Mouse (Mus musculus): Measurements from ENCODE around the gene Gm37240.

The Gm37240 gene

DNA sequence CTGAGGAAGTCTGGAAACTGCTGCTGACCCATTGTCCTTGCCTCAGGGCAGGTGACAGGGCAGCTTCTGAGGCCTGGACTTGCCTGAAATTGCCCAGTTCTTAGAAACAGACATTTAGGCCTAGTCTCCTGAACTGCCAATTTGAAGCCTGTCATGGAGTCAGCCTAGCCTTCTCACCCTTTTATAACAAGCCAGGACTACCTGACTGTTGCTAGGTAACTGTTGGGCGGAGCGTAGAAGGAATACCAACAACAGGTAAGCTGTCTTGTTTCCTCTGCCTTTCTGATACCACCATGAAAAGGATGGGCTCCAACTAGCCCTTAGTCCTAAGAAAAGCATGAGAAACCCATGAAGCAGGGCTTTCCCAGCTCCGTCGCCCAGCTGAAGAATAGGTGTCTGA, 570.0 kb downstream of the Gm37240 start:
- DNase-seq, result no peak

DNA sequence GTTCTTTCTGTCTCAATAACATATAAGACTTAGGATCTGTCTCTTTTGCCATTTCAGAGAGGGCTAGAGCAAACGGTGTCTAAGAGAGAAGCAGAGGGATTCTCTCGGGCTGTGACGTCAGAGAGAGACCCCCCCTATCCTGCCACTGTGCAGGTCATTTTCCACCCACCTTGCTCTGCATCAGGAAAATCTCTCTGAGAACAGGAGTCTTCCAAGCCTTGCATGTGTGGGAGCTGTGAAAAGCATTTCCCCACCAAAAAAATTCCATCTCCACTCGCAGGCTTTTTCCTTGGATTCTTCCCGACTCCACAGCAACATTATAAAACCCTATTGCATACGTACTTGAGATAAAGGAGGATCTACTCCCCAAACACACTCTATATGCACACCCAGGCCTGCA, 572.4 kb downstream of the Gm37240 start:
- no peak for DNase-seq

DNA sequence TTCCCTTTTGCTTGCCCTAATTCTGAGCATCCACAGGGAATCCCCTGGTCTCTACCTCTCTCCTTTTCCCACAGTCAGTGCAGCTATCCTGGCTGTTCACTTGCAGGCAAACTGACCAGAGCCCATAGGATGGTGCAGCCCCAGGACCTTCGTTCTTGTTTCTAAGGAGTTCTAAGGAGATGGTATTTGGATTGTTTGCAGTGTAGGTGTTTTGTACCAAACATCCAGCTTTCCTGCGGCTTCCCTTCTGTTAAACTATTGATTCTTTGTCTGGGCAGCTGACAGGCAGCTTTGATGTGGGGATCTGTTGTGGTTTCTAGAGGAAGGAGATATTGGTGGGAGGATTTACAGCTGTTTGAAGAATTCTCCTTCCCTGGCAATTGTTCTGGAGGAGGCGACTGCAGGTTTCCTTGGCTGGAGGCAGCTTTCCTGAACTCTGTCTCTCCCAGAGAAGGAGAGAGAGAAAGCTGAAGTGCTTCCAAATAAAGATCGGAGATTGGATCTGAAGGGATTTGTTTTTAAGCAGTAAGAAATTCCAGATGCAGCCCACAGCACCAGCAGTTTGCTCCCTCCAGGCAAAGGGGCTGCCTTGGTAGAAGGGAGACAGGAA, 573.6 kb downstream of the Gm37240 start:
- DNase-seq, result no peak

DNA sequence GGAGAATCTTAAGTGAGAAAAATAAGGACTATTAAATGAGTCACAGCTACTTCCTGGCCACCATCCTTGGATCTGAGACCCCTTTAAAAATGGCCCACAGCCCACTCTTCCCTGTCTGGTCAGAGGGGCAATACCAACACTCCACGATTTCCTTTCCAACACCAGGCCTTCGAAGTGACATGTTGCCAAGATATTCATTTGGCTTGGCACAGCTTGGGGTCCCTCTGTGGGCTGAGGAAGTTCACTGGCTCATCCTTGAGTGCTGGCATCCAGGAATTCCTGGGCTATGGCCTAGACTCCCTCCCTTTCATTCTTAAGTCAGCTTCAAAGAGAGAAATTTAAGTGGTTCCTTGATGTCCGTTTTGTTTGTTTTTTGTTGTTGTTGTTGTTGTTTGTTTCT, 576.1 kb downstream of the Gm37240 start:
- DNase-seq, result no peak

DNA sequence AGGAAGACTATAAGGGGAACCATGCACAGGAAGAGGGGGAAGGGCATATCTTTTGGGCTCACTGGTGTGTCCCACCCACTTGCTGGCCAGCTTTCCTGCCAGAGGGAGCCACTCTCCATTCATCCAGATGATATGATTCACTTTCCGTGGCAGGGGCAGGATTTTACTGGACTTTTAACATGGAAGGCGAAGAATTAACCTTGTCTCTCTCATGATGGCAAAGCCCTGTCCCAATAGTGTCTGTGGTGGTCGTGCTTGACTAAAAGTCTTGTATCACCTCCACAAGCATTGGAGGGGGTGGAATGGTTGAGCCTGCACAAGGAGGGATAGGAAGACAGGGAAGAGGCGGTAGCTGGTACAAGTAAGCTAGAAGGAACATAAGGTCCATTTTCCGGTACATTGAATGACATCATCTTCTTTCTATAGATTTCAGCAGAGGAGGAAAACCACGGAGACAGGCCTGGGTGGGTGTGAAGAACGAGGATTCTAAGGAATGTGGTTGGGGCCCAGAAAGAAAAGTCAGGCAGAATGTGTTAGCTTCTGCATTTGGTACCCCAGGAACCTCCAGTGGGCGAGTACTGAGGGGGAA, 576.8 kb downstream of the Gm37240 start:
- DNase-seq, result no peak

DNA sequence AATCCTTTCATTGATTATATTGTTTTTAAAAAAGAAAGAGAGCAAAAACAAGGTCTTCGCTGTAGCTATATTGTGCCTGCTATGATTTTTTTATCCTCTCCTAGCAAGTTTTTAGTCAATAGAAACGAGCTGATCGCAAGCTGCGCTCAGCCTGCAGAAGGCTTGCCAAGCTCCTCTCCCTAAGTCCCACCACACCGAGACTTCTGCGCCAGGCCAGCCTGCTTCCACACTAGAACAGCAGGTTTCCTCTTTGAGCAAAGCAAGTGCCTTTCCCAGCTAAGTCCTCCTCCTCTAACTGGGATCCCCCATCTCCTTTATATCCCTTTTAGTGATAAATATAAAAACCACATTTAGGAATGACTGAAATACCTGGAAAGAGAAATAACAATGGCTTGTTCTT, 578.1 kb downstream of the Gm37240 start:
- DNase-seq, result no peak

DNA sequence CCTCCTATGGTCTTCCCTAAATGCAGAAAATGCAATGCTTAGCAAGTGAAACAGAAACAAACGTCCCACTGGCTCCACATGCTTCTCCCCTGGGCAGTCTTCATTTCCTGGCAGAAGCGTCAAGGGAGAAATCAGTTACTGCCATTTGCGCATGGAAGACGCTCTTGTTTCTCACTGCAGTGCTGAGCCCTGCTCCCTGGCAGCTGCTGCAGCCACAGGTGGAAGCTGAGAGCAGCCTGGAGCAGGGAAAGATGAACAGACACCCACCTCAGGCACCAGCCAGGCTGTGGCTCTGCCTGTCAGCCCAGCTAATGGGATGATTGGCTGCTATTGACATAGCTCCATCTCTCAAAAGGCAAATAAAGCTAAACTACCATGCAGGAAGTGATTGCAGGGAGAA, 578.6 kb downstream of the Gm37240 start:
- DNase-seq, result no peak

DNA sequence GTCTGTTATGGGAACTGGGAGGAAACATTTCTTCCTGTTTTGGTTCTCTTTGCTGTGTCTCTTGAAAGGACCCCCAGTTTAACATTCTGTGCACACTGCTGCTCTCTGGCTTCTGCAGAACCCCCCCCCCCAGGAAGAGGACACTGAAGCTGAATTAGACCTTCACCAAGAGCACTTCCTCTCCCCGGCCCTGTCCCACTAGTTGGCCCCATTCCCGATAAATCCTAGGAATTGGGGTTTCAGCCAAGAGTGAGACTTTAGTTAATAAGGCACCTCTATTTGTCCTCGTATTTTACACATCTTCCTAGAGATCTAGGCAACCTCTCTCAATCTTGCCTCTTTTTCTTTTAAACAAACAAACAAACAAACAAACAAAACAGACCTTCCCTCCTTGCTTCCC, 585.5 kb downstream of the Gm37240 start:
- DNase-seq, result no peak

DNA sequence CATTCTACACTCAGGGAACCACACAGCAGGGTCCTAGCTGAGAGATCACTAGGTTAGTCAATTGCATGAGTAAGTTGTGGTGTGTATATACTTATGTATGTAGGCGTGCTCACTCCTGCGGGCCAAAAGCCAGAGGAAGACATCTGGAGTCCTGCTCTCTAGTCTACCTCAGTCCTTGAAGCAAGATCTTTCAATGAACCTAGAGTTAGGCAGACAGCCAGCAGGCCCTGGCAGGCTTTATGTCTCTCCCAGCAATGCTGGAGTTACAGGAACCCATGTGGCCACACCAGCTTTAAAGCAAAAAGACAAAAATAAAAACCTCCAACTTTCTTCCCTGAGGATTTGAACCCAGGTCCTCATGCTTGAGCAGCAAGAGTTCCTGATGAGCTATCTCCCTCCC, 586.0 kb downstream of the Gm37240 start:
- DNase-seq, result no peak

DNA sequence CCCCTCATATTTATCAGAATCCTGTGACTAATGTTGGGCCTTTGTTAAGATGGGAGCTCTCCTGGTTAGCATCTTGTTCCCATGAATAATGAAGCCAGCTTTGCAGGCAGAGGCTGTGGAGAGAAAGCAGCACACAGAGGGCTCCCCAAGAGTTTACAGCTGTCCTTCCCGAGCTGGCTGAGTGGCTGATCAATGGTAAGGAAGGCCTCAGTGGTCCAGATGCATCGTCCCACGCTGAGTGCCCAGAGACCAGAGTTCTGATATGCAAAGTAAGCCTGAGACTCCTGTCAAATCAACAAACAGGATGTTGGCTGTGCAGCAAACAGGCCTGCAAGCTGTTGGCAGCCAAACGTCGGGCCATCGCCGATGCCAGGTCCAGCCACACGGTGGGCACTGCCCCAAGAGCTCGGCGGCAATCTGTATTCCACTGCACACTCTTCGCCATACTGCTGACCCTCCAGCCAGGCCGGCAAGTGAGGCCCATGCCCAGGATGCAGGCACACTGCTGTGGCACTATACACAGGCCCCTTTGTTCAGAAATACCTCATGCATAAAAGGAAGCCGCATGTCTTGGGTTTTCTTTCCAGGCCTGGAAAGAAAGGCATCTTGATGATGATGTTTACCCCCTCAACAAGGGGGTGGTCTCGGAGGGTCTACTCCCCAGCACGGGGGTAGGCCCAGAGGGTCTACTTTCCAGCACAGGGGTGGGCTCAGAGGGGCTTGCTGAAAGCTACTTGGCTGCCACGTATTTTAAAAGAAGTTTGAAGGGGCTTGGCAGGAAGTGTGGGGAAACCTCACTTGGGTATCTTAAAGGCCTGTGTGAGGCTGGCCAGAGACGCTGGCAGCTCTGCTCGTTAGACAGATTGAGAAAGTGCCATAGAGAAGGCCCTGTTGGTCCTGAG, 587.4 kb downstream of the Gm37240 start:
- no peak for DNase-seq

DNA sequence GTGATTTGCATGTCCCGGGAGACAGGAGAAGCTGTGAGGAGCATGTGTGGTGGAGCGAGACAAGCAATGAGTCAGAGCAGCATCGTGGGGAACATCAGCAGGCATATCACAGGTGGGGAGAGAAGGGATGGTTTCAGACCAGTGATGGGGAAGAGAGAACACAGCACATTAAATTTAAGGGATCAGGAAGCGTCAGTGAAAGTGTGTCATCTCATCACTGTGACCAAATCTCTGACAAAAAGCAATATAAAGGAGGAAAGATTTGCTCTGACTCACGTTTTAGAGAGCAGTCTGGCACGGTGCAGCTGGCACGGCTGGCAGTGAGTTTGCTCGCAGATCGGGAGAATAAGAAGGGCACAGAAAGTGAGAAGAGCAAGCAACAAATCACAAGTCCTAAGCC, 592.1 kb downstream of the Gm37240 start:
- DNase-seq, result no peak

DNA sequence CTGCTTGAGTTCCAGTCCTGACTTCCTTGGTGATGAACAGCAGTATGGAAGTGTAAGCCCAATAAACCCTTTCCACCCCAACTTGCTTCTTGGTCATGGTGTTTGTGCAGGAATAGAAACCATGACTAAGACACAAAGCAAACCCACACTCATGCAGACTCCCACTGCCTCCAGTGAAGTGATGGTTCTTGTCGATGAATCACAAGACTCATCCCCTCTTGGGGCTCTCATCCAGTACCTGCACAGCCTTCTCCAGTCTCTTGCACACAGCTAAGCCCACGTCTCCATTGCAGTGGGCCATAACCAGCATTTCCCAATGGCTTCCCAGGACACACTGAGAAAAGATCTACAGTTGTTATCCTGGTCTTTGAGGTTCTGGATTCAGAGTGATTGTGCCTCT, 599.7 kb downstream of the Gm37240 start:
- DNase-seq, result no peak

DNA sequence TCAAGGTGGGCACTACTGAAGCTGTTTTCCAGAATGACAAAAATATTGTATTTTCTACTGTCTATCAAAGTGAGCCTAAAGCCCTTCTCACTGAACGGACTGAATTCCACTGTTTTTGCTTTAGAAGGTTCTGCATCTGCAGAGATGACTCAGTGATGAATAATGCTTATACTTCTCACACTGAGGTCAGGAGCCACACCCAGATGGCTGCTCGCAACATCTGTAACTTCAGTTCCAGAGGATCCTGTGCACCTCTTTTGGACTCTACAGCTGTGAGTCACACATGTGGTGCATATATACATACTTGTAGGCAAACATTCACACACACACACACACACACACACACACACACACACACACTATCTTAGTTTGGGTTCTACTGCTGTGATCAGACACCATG, 602.8 kb downstream of the Gm37240 start:
- DNase-seq, result no peak

DNA sequence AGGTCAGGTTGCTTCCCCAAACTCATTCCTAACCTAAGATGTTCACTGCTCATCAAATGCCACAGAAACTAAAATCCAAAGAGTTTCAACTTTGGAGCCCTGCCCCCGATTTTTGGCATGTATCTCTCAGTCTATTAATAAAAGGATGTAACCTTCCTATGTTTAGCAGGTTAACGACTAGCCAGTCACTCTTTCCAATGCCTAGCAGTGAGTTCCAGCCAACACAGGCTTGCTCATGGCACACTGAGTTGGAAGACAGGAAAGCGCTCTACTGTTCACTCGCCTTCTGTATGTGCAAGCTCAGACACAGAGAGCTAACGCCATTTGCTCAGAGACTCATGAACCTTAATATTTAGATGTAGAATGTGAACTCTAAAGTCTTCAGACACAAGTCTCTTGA, 604.5 kb downstream of the Gm37240 start:
- DNase-seq, result no peak

DNA sequence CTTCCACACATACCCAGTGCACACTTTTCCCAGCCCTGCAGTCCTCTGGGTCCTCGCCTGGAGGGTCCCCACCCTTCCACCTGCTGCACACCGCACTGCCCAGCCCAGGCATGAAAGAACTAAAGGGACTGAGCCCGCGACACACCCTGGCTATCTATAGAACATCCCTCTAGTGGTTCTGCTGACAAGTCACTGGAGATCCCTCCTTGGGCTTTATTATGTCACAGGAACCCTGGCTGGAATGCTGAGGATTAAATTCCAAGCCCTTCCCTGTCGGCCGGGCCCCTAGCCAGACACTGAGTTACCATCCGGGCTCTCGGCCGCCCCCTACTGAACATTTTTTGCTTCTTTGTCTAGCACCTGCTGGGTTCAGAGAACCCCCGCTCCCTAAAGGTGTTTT, 612.2 kb downstream of the Gm37240 start:
- DNase-seq, result peak; percentile 10

DNA sequence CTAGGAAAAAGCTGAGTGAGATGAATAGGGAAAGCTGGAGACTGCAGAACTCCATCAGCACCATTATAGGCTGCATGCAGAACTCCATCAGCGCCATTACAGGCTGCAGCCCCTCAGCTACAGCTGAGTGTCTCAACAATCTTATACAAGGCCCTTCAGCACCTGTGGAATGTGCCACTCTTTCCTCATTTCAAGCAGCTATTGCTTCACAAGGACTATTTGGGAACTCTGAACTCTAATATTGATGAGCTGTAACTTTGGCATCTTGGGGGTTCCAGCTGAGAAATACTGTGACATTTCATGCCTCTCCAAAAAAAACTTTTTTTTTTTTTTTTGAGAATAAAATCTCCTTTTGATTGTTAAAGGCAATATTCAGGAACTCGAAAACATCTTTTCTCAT, 615.8 kb downstream of the Gm37240 start:
- DNase-seq, result no peak

DNA sequence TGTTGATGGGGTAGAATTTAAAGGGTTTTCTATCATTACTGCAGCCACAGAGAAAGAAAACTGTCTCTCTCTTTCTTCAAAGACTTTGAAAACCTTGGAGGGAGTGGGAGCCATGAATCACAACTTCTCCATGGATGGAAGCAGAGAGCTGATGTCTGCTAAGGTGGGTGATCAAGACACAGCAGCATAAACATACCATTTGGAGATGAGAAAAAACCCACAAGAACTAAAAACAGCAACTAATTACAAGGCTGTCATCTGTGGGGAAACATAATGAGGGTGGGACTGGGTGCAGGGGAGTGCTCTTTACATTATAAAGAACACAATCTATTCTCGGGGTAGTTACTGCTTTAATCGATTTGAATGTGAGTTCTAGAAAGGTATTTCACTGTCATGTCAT, 622.4 kb downstream of the Gm37240 start:
- no peak for DNase-seq

DNA sequence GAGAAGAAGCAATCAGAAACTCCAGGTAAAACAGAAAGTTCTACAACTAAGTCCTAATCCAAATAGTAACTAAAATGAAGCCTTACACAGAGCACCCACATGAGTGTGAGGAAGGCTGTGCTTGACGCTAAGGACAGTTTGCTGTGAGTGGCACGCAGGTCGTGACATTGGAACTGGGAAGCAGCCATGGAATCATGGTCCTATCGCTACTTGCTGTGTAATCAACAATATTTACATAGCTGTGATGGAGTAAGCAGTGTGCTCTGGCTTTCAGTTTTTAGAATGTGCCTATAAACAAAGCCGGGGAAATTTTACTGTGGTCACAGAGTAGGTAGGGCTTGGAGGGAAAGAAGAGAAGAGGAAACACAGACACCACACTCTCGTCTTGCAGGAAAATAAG, 622.8 kb downstream of the Gm37240 start:
- DNase-seq, result no peak

DNA sequence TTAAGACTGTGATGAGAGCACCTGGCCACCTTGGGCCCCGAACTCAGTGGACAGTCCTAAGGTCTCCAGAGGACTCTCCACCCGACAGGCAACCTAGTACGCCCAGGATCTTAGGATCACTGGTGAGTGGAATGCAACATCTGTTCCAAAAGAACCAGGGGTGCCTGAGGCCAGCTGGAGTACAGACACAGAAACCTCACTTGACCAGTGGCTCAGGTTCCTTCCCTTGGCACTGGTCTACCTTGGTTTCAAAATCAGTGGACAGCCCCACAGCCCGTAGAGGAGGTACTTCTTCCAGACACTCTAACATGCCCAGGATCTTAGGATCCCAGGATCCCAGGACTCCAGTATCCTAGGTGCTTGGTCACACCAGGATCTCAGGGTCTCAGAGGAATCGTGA, 632.8 kb downstream of the Gm37240 start:
- DNase-seq, result no peak

DNA sequence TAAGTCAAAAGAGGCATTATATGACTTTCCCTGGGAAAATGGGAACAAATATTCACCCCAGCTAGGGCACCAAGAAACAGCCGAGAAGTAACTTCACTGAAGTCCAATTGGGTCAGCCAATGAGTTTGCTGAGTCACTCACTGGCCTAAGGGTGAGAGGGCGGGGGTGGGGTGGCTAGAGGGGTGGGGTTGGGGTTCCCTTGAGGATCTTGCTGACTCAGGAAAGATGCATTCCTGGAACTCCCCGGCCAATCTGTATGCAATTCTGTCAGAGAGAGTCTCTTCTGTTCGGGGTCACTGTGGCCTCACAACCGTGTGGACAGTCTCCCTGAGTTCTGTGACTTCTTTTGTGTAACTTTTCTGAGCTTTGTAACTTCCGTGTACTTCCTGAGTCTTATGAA, 635.7 kb downstream of the Gm37240 start:
- DNase-seq, result no peak

DNA sequence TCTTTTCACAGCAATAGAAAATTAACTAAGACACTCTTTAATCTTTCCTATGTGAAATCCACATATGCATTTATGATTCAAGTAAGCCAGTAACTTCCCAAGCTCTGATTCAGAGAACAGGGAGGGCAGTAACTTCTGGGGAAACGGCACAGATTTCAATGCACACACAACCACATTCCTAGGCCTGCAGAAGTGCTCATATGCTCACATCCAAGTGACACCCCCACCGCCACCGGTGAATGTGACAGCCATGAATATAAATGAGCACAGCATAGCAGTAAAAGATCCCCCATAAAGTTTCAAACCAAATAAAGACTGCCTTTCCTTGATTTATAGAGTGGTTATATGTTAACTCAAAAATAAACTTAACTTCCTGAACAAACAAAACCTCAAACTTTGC, 641.2 kb downstream of the Gm37240 start:
- DNase-seq, result no peak

DNA sequence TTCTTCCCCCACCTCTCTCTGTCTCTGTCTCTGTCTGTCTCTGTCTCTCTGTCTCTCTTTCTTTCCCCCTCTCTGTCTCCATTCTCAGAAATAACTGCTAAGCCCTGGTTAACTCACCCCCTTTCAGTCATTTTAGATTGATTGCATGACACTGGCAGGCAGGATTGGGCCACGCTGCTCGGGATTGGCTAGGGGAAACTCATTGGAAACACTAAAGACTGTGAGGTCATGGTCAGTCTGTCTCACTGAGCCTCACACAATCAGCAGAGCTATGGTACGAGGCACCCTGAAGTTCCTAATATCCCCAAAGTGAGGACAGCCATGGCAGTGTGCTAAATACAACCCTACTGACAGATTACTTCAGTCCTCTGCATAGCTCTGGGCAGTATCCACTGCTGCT, 650.8 kb downstream of the Gm37240 start:
- DNase-seq, result no peak

DNA sequence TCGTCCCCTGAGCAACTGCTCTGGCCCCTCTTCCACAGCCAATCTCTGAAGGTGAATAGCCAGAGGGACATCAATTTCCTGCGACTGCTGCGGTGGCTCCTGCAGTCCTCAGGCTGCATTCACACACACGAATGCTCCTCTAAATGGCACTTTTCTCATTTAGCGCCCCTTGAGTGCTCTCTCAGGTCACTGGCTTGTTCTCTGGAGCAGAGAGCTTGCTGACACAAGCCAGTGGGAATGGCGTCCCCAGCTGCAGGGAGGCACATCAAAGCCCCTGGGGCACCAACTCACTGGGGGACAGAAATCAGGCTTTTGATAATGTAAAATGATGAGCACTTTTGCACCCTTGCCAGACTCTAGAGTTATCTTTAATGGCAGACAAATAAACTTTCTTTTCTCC, 654.5 kb downstream of the Gm37240 start:
- DNase-seq, result no peak

DNA sequence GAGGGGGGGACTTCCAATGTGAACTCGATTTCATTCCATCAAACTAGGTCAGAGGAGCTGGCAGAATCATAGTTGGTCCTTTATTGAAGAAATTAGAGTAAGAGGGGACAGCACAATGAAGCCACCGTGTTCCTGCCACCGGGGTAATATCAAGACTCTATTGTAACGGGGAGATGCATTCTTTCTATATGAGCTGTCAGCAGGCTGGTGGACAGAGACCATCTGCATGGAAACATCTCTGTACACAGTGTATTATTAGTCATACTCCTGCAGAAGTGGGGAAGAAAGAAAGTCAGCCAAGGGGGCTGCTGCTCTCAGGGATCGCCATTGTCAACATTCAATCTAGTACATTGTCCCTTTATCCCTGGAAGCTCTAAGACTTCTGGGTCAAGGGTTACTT, 665.3 kb downstream of the Gm37240 start:
- DNase-seq, result no peak

All from thymus, postnatal 25 days (tissue).